13 mouse cellular contexts compared by ENCODE assay signal in genomic region chr12:91754606-91755005, GRCm38 (mm10). TPM values are rescaled to one million over a fixed set of nuclear protein-coding genes. Genes with fewer than 3 reads are reported as not detected.
A peak's percentile ranks its signal among the peaks of the same experiment; 100 is the strongest.
DNase-seq lines count a peak whose midpoint lies in the region; ATAC-seq and TF ChIP-seq lines count a peak whose summit lies in the region.
"Had no signal": no experiment of that assay in that cellular context is flagged by ENCODE, and none has a peak within 500 bp of the region (broad histone marks: within the 10 kb centered on the region; RNA-seq: fewer than 3 reads in every experiment).

No protein-coding gene starts in this region.

- 67% methylated on average over 6 of the region's 6 CpGs for WGBS in limb, embryonic 14.5 days
- WGBS in limb, embryonic 10.5 days: 92% methylated on average over 6 of the region's 6 CpGs

- H3K9me3 ChIP-seq in limb, embryonic 14.5 days (ENCODE audit: control insufficient read depth, low read length): no peaks in the 10 kb centered on the region
- no peaks in the 10 kb centered on the region for H3K9me3 ChIP-seq in limb, embryonic 10.5 days (replicated peaks)
- H3K9me3 ChIP-seq: limb, embryonic 13.5 days; lung, embryonic 15.5 days; megakaryocyte, embryonic 14.5 days had no signal

- H3K27me3 ChIP-seq in limb, embryonic 14.5 days (ENCODE audit: control insufficient read depth, insufficient read depth, low read length): no peaks in the 10 kb centered on the region
- H3K27me3 ChIP-seq in limb, embryonic 10.5 days (ENCODE audit: low read depth, poor library complexity, severe bottlenecking): no peaks in the 10 kb centered on the region
- H3K27me3 ChIP-seq: limb, embryonic 13.5 days; lung, embryonic 15.5 days; megakaryocyte, embryonic 14.5 days had no signal

- no peak overlapping the region for H3K27ac ChIP-seq in limb, embryonic 14.5 days (replicated peaks; ENCODE audit: low read depth, low read length)
- no peak overlapping the region for H3K27ac ChIP-seq in limb, embryonic 10.5 days
- H3K27ac ChIP-seq: limb, embryonic 13.5 days; lung, embryonic 15.5 days had no signal

- no peaks in the 10 kb centered on the region for H3K36me3 ChIP-seq in limb, embryonic 14.5 days (ENCODE audit: control insufficient read depth, insufficient read depth, low read length)
- H3K36me3 ChIP-seq in limb, embryonic 10.5 days: no peaks in the 10 kb centered on the region
- H3K36me3 ChIP-seq: limb, embryonic 13.5 days; lung, embryonic 15.5 days had no signal

- H3K4me3 ChIP-seq in limb, embryonic 14.5 days (replicated peaks; ENCODE audit: low read length): no peak overlapping the region
- no peak overlapping the region for H3K4me3 ChIP-seq in limb, embryonic 10.5 days
- H3K4me3 ChIP-seq: limb, embryonic 13.5 days; lung, embryonic 15.5 days; megakaryocyte, embryonic 14.5 days had no signal

- TF ChIP-seq POLR2A in limb, embryonic 14.5 days (IDR thresholded peaks at IDR 0.05; ENCODE audit: borderline replicate concordance, extremely low read depth, insufficient read depth, insufficient read length): no peak

- H3K9ac ChIP-seq in limb, embryonic 14.5 days (ENCODE audit: low read depth, low read length, severe bottlenecking): no peak overlapping the region
- H3K9ac ChIP-seq: limb, embryonic 13.5 days; lung, embryonic 15.5 days had no signal

- ATAC-seq in limb, embryonic 14.5 days (ENCODE audit: low FRiP score, low read depth): no peak
- ATAC-seq: intestine, postnatal 0 days had no signal

- no peak overlapping the region for H3K4me2 ChIP-seq in limb, embryonic 14.5 days (replicated peaks; ENCODE audit: low read depth, low read length, severe bottlenecking)
- H3K4me2 ChIP-seq: limb, embryonic 13.5 days; lung, embryonic 15.5 days had no signal

- 0 out of 2 replicates have a peak, but pooled peaks cover 5% of the 10 kb centered on the region for H3K4me1 ChIP-seq in limb, embryonic 14.5 days (ENCODE audit: control insufficient read depth, insufficient read depth, low read length)
- H3K4me1 ChIP-seq in limb, embryonic 10.5 days: peaks cover 10% of the 10 kb centered on the region

- intact Hi-C loops in heart, postnatal 14 days (cut with DNase I): no loop called here

- peak; percentile 84 for DNase-seq in heart, adult 11 months
- DNase-seq in heart, postnatal 14 days: no peak
- peak; percentile 65 for DNase-seq in limb, embryonic 14.5 days (ENCODE audit: low spot score)
- DNase-seq in limb, embryonic 10.5 days (ENCODE audit: low spot score): no peak
- DNase-seq in NIH3T3 (ENCODE audit: low read depth): peak; percentile 36
- peak; percentile 30 for DNase-seq in kidney, postnatal 10 days
- no peak for DNase-seq in right cerebral cortex, postnatal 25 days
- DNase-seq: cerebellum, adult 18-20 months; layer of hippocampus, postnatal 36 days had no signal

RNA-seq across cellular contexts. Expression of gene Ston2, which starts 33.6 kb away (rescaled TPM):
- total RNA-seq in heart, postnatal 14 days (2021): 1 to 10 TPM; 5.2 to 5.8 TPM
- polyA plus RNA-seq in limb, embryonic 14.5 days (2012; rRNA removed): 9.9 and 10.4 TPM in 2 replicates
- polyA plus RNA-seq in limb, embryonic 14.5 days (2014; fragmentation: Nextera tagmentation; extraction: Ambion mirVana): 9.6 and 10.8 TPM in 2 replicates
- polyA plus RNA-seq in limb, embryonic 10.5 days (2016; fragmentation: Nextera tagmentation; extraction: Ambion mirVana): 4.7 and 5.5 TPM in 2 replicates

Comparison
In these comparisons a context has a peak if more than half of its experiments do, and no peak if none do; other contexts are left out.
1. DNase-seq: peak in heart, adult 11 months (single experiment), limb, embryonic 14.5 days (single experiment), NIH3T3 (single experiment) and kidney, postnatal 10 days (single experiment); none in heart, postnatal 14 days (0 of 2), limb, embryonic 10.5 days (single experiment) and right cerebral cortex, postnatal 25 days (single experiment).